Comparison of ENCODE assay signal across 8 mouse cellular contexts in the genomic region with DNA sequence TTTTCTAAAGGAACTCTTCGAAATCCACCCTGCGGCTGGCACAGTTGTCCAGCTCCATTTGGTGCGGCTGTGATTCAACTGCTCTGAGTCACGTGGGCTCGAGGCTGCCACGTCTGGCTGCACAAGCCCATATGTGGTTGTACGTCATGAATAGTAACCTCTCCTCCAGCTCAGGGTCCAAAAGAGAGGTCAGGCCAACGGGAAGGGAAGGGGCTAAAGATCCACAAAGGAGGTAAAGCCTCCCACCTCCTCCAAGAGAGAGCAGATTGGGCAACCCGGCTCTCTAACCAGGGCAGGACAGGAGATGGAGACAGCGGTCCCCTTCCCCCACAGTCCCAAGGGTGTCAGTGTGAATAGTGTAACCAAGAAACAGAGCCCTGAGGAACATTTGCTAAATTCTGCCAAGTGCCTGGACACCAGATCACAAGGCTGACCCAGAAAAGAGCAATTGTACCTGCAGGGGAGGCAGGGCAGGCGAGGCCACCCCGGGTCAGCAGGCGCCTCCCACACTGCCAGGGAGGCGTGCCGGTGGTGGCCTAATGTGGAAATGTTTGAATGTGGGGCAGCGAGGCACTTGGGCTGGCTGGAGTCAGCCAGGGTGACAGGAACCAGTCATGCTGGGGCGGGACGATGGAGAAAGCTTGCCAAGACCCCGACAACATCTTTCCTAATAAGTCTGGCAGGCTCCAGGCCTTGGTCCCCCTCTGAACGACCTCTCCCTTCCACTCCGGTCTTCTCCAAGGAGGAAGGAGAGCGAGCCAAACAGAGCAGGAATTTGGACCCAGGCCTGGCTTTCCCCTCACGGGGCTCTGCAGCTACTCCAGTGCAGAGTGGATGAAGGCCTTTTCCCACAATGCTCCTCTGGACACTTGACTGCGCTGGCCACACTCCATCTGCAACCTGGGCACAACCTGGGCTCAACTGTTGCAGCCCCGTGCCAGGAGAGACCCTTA.
DNase-seq lines count a peak whose midpoint lies in the region; ATAC-seq lines count a peak whose summit lies in the region.

No protein-coding gene starts in this region.

- peak; percentile 45 for ATAC-seq in intestine, embryonic 14.5 days (replicated peaks; ENCODE audit: low FRiP score, low TSS enrichment, low read depth)
- peak; percentile 98 for ATAC-seq in megakaryocyte, adult 5-6 weeks (ENCODE audit: poor library complexity, severe bottlenecking)
- no peak for ATAC-seq in inflammation-experienced regulatory T-cells, adult 6 months

- 0 out of 2 replicates have a peak overlapping the region, but pooled peaks have one; percentile 13 for H3K9ac ChIP-seq in intestine, embryonic 14.5 days (ENCODE audit: low read length)

- H3K4me1 ChIP-seq in intestine, embryonic 14.5 days (replicated peaks; ENCODE audit: control insufficient read depth, insufficient read depth, low read length), result peaks cover 42% of the 10 kb centered on the region

- intact Hi-C loops in left cerebral cortex, postnatal 10 days (cut with DNase I), result loop anchor here (5.0 kb wide), 1 partner anchor 143 kb away; the partner anchor contains the start of gene Irf2bp2

- no peak overlapping the region for H3K4me3 ChIP-seq in intestine, embryonic 14.5 days (ENCODE audit: low read depth, low read length)

- peak; percentile 89 for DNase-seq in adrenal gland, adult 8-10 months
- DNase-seq in embryo, embryonic 11 days, result peak; percentile 64
- DNase-seq in gastrocnemius, postnatal 25 days, result peak; percentile 95
- peak; percentile 83 for DNase-seq in intestine, embryonic 14.5 days (ENCODE audit: low spot score)
- peak; percentile 80 to 87 for DNase-seq in left cerebral cortex, postnatal 10 days (ENCODE audit: extremely low spot score in 1 of 2, low spot score in 2 of 2)
- peak; percentile 61 for DNase-seq in right cerebral cortex, postnatal 14 days

- H3K27ac ChIP-seq in intestine, embryonic 14.5 days (ENCODE audit: low read depth), result peak overlapping the region; percentile 93

- no peaks in the 10 kb centered on the region for H3K9me3 ChIP-seq in intestine, embryonic 14.5 days (ENCODE audit: control insufficient read depth, low read length)

- no peaks in the 10 kb centered on the region for H3K36me3 ChIP-seq in intestine, embryonic 14.5 days (ENCODE audit: control insufficient read depth, insufficient read depth, low read length)

- 16% methylated on average over 25 of the region's 25 CpGs for WGBS in intestine, embryonic 14.5 days

- peak overlapping the region; percentile 31 for H3K4me2 ChIP-seq in intestine, embryonic 14.5 days (ENCODE audit: low read length)

- H3K27me3 ChIP-seq in intestine, embryonic 14.5 days (replicated peaks; ENCODE audit: control insufficient read depth, insufficient read depth, low read length), result no peaks in the 10 kb centered on the region
